Mouse (Mus musculus): ENCODE measurements at regions not wholly inside any gene's neighbourhood (a gene's known extent, or its start where the extent isn't known, plus 50 kb on each side); places are given as distances from the start of the nearest gene placed in this dataset.

DNA sequence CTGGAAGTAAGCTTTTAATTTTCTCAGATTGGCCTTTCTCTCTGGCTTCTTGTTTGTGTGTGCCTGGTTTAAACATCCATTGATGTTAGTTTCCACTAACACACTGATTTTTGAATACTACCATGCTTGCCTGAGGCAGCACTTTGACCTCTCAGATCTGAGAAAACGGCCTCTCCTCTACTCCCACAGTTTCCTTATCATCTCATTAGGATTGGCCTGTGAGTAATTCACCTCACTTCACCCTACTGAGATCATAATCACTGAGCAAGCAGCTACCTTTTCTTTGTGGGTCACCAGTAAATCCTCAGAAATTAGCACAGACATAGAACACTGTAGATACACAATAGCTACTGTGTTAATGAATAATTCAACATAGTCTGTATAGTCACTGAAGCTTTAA lies 74.5 kb upstream of the Far2 start:
- TF ChIP-seq EP300 (IDR thresholded peaks at IDR 0.05; ENCODE audit: low read depth), result no peak
- no peak for TF ChIP-seq CTCF (IDR thresholded peaks at IDR 0.05; ENCODE audit: low read depth)

Measured in liver, embryonic 14.5 days (tissue).